Mouse (Mus musculus) midbrain, embryonic 13.5 days (tissue): ENCODE measurements around the gene Fndc7. TPM values are rescaled to one million over a fixed set of nuclear protein-coding genes. Genes with fewer than 3 reads are reported as not detected.
"Not testable (repeated sequence)": the region's sequence is repeated elsewhere in the genome, so short reads cannot be mapped to it uniquely, and the experiment has no call there.

Experiments used
- ATAC-seq: fragments of 200-750 bp; cut with Nextera tagmentation; 2 replicates; pipeline ENCODE4 v1.8.0; 2017; ENCODE audit warnings: mild to moderate bottlenecking, moderate TSS enrichment, moderate library complexity
- H3K27ac ChIP-seq: fragments of 300-500 bp; sonication (generic); 2 replicates; pipeline ENCODE4 v1.5.1; 2015; ENCODE audit warnings: inconsistent platforms, mild to moderate bottlenecking, moderate library complexity
- H3K27me3 ChIP-seq: fragments of 300-500 bp; sonication (generic); 2 replicates; pipeline ENCODE4 v1.6.1; 2015; ENCODE audit warnings: mild to moderate bottlenecking, inconsistent platforms
- H3K36me3 ChIP-seq: fragments of 300-500 bp; sonication (generic); 2 replicates; pipeline ENCODE4 v1.6.1; 2015; ENCODE audit warnings: mild to moderate bottlenecking, inconsistent platforms
- H3K4me1 ChIP-seq: fragments of 300-500 bp; sonication (generic); replicated peaks from 2 replicates; pipeline ENCODE4 v1.6.1; 2015; ENCODE audit warnings: inconsistent platforms
- H3K4me2 ChIP-seq: fragments of 300-500 bp; sonication (generic); replicated peaks from 2 replicates; pipeline ENCODE4 v1.6.1; 2015; ENCODE audit warnings: moderate library complexity, mild to moderate bottlenecking, inconsistent platforms
- H3K4me3 ChIP-seq: fragments of 300-500 bp; sonication (generic); replicated peaks from 2 replicates; pipeline ENCODE4 v1.5.1; 2015; ENCODE audit warnings: mild to moderate bottlenecking, inconsistent platforms
- H3K9ac ChIP-seq: fragments of 300-500 bp; sonication (generic); replicated peaks from 2 replicates; pipeline ENCODE4 v1.6.1; 2015; ENCODE audit warnings: mild to moderate bottlenecking, inconsistent platforms
- H3K9me3 ChIP-seq: fragments of 300-500 bp; sonication (generic); 2 replicates; pipeline ENCODE4 v1.6.1; 2016; ENCODE audit warnings: mild to moderate bottlenecking, inconsistent platforms
- WGBS: fragments of 180-500 bp; shearing (Covaris S2); methylation state at CpG from one replicate; pipeline ENCODE4 v1.1.7; 2015; 5-methylcytosine and 5-hydroxymethylcytosine counted together
- polyA plus RNA-seq: library from polyadenylated mRNA; unstranded; fragments of >200 nt; fragmentation: Nextera tagmentation; extraction: Ambion mirVana; gene quantifications from 2 replicates; pipeline ENCODE4 v1.2.1, GENCODE M21; 2015

The Fndc7 gene
- polyA plus RNA-seq, 1 experiment from 2014 or later: not detected

- no peaks in the 10 kb centered on the region for H3K36me3 ChIP-seq
- H3K4me2 ChIP-seq: no peak overlapping the region
- 29% methylated on average over 3 of the region's 3 CpGs for WGBS
- no peak for ATAC-seq
- H3K27me3 ChIP-seq: no peaks in the 10 kb centered on the region
- H3K4me1 ChIP-seq: no peaks in the 10 kb centered on the region
- H3K4me3 ChIP-seq: no peak overlapping the region
- no peak overlapping the region for H3K27ac ChIP-seq
- no peak overlapping the region for H3K9ac ChIP-seq
- no peaks in the 10 kb centered on the region for H3K9me3 ChIP-seq
Observed at GRCm38 (mm10) chr3:108865129-108865528, 24.7 kb downstream of the Fndc7 start.

GRCm38 (mm10) chr3:108863091-108863490 lies 26.7 kb downstream of the Fndc7 start:
- 89% methylated on average over 10 of the region's 10 CpGs for WGBS
- no peak overlapping the region for H3K4me3 ChIP-seq
- no peaks in the 10 kb centered on the region for H3K36me3 ChIP-seq
- peaks cover 11% of the 10 kb centered on the region for H3K4me1 ChIP-seq
- no peaks in the 10 kb centered on the region for H3K9me3 ChIP-seq
- no peak overlapping the region for H3K4me2 ChIP-seq
- H3K27ac ChIP-seq: no peak overlapping the region
- H3K9ac ChIP-seq: no peak overlapping the region
- no peaks in the 10 kb centered on the region for H3K27me3 ChIP-seq
- ATAC-seq: no peak

GRCm38 (mm10) chr3:108862282-108862681 lies 27.5 kb downstream of the Fndc7 start:
- H3K4me1 ChIP-seq: peaks cover 15% of the 10 kb centered on the region
- H3K9ac ChIP-seq, H3K9me3 ChIP-seq, ATAC-seq, H3K27ac ChIP-seq, H3K4me3 ChIP-seq, H3K27me3 ChIP-seq, H3K36me3 ChIP-seq, H3K4me2 ChIP-seq: not testable (repeated sequence)
- 92% methylated on average over 4 of the region's 4 CpGs for WGBS

GRCm38 (mm10) chr3:108860786-108861185 lies 29.0 kb downstream of the Fndc7 start:
- Histone ChIP-seq H3K9ac (no peak overlapping the region), H3K27me3 (no peaks in the 10 kb centered on the region), H3K9me3 (no peaks in the 10 kb centered on the region), H3K27ac (no peak overlapping the region), H3K4me3 (no peak overlapping the region), H3K4me2 (no peak overlapping the region), H3K4me1 (peaks cover 28% of the 10 kb centered on the region), H3K36me3 (no peaks in the 10 kb centered on the region)
- no peak for ATAC-seq
- 78% methylated on average over 2 of the region's 2 CpGs for WGBS

GRCm38 (mm10) chr3:108858231-108858770 lies 31.5 kb downstream of the Fndc7 start:
- ATAC-seq: peak; percentile 94

GRCm38 (mm10) chr3:108857714-108858113 lies 32.1 kb downstream of the Fndc7 start:
- no peak overlapping the region for H3K9ac ChIP-seq
- 79% methylated on average over 1 of the region's 1 CpGs for WGBS
- no peaks in the 10 kb centered on the region for H3K9me3 ChIP-seq
- H3K27ac ChIP-seq: peak overlapping the region; percentile 54
- no peak overlapping the region for H3K4me3 ChIP-seq
- H3K27me3 ChIP-seq: no peaks in the 10 kb centered on the region
- H3K4me1 ChIP-seq: peaks cover 34% of the 10 kb centered on the region
- no peak for ATAC-seq
- no peak overlapping the region for H3K4me2 ChIP-seq
- no peaks in the 10 kb centered on the region for H3K36me3 ChIP-seq

More at GRCm38 (mm10) chr3:108858231-108858770, 31.5 kb downstream of the Fndc7 start:
- H3K9me3 ChIP-seq: no peaks in the 10 kb centered on the region
- WGBS: 15% methylated on average over 7 of the region's 7 CpGs
- H3K4me3 ChIP-seq: no peak overlapping the region
- peak overlapping the region; percentile 54 for H3K27ac ChIP-seq
- H3K27me3 ChIP-seq: no peaks in the 10 kb centered on the region
- H3K9ac ChIP-seq: no peak overlapping the region
- no peaks in the 10 kb centered on the region for H3K36me3 ChIP-seq
- peaks cover 34% of the 10 kb centered on the region for H3K4me1 ChIP-seq
- peak overlapping the region; percentile 5; the same call in 1 of the 2 replicates for H3K4me2 ChIP-seq

- Histone ChIP-seq H3K9ac (no peak overlapping the region), H3K4me2 (no peak overlapping the region), H3K27me3 (no peaks in the 10 kb centered on the region), H3K9me3 (no peaks in the 10 kb centered on the region), H3K4me3 (no peak overlapping the region), H3K27ac (no peak overlapping the region), H3K36me3 (no peaks in the 10 kb centered on the region), H3K4me1 (peaks cover 34% of the 10 kb centered on the region)
- 27% methylated on average over 3 of the region's 3 CpGs for WGBS
- ATAC-seq: no peak
Observed at GRCm38 (mm10) chr3:108857124-108857470, 32.7 kb downstream of the Fndc7 start.

- Histone ChIP-seq H3K9ac (no peak overlapping the region), H3K36me3 (no peaks in the 10 kb centered on the region), H3K9me3 (no peaks in the 10 kb centered on the region), H3K27ac (no peak overlapping the region), H3K4me3 (no peak overlapping the region), H3K4me1 (peaks cover 34% of the 10 kb centered on the region), H3K27me3 (no peaks in the 10 kb centered on the region), H3K4me2 (no peak overlapping the region)
- no peak for ATAC-seq
- WGBS: 36% methylated on average over 8 of the region's 8 CpGs
Observed at GRCm38 (mm10) chr3:108856386-108857123, 33.3 kb downstream of the Fndc7 start.

- no peak overlapping the region for H3K4me3 ChIP-seq
- peaks cover 34% of the 10 kb centered on the region for H3K4me1 ChIP-seq
- no peak overlapping the region for H3K27ac ChIP-seq
- H3K9me3 ChIP-seq: no peaks in the 10 kb centered on the region
- H3K9ac ChIP-seq: no peak overlapping the region
- H3K36me3 ChIP-seq: no peaks in the 10 kb centered on the region
- ATAC-seq: no peak
- H3K4me2 ChIP-seq: no peak overlapping the region
- no peaks in the 10 kb centered on the region for H3K27me3 ChIP-seq
- WGBS: 70% methylated on average over 10 of the region's 10 CpGs
Observed at GRCm38 (mm10) chr3:108855864-108856263, 33.9 kb downstream of the Fndc7 start.

GRCm38 (mm10) chr3:108855371-108855770 lies 34.4 kb downstream of the Fndc7 start:
- peak; percentile 25; the same call in 1 of the 2 replicates for ATAC-seq
- peaks cover 34% of the 10 kb centered on the region for H3K4me1 ChIP-seq
- no peak overlapping the region for H3K4me3 ChIP-seq
- no peaks in the 10 kb centered on the region for H3K36me3 ChIP-seq
- no peak overlapping the region for H3K4me2 ChIP-seq
- H3K9me3 ChIP-seq: no peaks in the 10 kb centered on the region
- no peaks in the 10 kb centered on the region for H3K27me3 ChIP-seq
- H3K9ac ChIP-seq: no peak overlapping the region
- 0 out of 2 replicates have a peak overlapping the region, but pooled peaks have one; percentile 31 for H3K27ac ChIP-seq
- WGBS: 47% methylated on average over 12 of the region's 12 CpGs

GRCm38 (mm10) chr3:108853266-108853665 lies 36.5 kb downstream of the Fndc7 start:
- H3K9me3 ChIP-seq: no peaks in the 10 kb centered on the region
- H3K4me1 ChIP-seq: peaks cover 25% of the 10 kb centered on the region

GRCm38 (mm10) chr3:108851996-108852697 lies 37.7 kb downstream of the Fndc7 start:
- 59% methylated on average over 6 of the region's 6 CpGs for WGBS
- H3K4me2 ChIP-seq: no peak overlapping the region
- peaks cover 19% of the 10 kb centered on the region for H3K4me1 ChIP-seq
- no peaks in the 10 kb centered on the region for H3K27me3 ChIP-seq
- H3K27ac ChIP-seq: no peak overlapping the region
- no peaks in the 10 kb centered on the region for H3K9me3 ChIP-seq
- no peaks in the 10 kb centered on the region for H3K36me3 ChIP-seq
- no peak for ATAC-seq
- H3K4me3 ChIP-seq: no peak overlapping the region
- H3K9ac ChIP-seq: no peak overlapping the region

More at GRCm38 (mm10) chr3:108853266-108853665, 36.5 kb downstream of the Fndc7 start:
- ATAC-seq: no peak
- Histone ChIP-seq H3K4me3 (no peak overlapping the region), H3K36me3 (no peaks in the 10 kb centered on the region), H3K27ac (no peak overlapping the region), H3K4me2 (no peak overlapping the region), H3K27me3 (no peaks in the 10 kb centered on the region), H3K9ac (no peak overlapping the region)
- WGBS: 80% methylated on average over 1 of the region's 1 CpGs
